Mouse (Mus musculus): ENCODE measurements at regions not wholly inside any gene's neighbourhood (a gene's known extent, or its start where the extent isn't known, plus 50 kb on each side); places are given as distances from the start of the nearest gene placed in this dataset.
"Not testable (repeated sequence)": the region's sequence is repeated elsewhere in the genome, so short reads cannot be mapped to it uniquely, and the experiment has no call there.

DNA sequence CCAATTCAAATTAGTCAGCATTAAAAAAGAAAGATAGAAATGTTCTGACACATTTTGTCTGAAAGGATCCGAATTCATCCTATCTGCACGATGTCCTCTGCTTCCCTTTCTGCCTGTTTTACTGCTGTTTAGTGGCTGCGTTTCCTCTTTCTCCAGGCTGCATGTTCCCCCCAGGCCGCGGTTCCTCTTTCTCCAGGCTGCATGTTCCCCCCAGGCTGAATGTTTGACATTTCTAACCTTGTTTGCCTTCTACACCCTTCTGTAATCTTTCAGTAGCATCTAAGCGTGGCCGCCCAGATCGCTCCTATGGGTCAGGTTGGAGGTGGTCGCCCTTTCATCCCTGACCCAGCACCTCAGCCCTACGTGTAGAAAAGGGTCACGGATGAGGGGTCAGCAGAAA is 89.6 kb upstream of the Mdm1 start:
- ATAC-seq = no peak

DNA sequence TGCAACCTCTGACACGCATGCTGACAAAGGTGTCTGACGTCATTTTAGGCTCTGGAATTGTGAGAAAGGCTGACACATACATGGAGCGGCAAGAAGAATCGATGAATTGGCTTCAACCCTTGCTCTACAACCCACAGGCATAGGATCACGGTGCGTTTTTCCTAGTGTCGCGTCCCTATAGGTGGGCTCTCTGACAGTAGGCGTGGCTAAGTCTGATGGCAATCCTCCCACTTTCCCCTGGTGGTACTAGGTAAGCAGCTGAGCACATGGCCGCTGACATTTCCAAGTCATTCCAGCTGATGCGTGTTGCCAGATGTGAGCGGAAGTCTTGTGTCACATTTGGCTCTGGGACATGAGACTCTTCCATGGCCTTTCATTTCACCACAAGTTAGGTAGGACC is 89.1 kb upstream of the Mdm1 start:
- ATAC-seq = no peak

DNA sequence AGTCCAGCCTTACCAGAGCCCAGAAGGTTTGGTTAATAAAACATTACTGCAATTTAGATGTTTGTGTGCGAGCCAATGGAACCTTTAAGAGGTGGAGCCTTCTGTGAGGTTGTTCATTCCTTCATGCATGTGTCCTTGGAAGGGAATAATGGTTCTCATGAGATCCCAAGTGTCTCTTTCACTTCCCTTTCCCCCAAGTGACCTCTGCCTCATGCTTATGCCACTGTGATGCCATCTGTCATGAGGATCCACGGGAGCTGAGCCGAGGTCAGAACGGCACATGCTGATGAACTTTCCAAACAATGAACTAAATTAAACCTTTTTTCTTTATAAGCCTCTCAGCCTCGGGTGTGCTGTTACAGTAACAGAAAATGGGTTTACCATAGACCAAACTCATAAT is 88.6 kb upstream of the Mdm1 start:
- ATAC-seq = no peak

DNA sequence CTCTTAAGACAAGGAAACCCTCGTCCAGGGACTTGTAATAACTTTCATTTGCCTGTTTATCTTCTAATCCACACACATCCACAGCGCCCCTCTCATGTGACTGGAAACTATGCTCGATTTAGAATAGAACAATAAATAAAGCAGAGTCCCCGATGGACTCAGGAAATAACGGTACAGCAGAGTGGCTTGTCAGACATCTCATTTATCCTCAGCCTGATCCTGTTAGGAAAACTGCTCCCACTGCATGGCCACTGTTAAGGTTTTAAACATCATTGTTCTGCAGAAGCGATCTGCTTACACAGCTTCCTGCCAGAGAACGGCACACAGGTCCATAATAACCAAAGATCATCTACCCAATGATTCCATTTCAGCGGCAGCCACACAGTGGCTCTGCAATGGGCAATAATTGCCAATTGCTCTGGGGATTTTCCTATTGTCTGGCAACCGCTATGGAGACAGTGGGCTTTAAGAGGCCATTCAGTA is 84.8 kb upstream of the Mdm1 start:
- ATAC-seq = no peak

DNA sequence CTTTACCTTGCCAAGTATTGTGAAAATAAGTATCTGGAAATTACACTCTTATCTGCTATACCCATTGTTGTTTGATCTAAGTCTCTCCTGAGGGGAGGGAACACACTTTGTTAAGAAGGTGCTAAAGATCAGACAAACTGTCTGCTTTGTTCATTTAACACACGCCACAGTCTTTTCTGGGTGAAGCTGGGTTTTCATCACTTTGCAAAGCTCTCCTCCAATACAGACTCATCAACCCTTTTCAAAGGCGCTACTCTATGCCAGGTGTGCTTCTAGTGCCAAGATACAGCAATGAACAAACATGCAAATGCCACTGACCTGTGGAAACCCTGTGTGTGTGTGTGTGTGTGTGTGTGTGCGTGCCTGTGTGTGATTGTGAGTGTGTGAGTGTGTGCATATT is 84.1 kb upstream of the Mdm1 start:
- ATAC-seq = no peak

DNA sequence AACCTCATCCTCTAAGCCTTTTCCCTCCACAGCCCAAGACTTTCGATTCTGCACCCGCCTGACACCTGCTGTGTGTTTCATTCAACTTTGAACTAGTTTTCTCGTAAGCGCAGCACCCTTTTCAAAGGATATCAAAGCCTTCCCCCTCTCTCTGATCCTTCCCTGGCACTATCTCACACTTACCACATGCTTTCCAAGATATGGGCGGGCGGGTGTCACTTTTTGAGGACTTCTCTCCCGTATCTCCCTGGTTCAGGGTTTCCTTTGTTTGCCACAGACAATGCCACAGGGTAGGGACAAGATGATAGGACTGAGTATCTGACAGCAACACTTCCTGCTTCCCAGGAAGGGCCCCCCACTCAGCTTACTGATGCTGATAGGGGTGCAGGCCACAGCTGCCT is 76.8 kb upstream of the Mdm1 start:
- ATAC-seq = peak; percentile 77

DNA sequence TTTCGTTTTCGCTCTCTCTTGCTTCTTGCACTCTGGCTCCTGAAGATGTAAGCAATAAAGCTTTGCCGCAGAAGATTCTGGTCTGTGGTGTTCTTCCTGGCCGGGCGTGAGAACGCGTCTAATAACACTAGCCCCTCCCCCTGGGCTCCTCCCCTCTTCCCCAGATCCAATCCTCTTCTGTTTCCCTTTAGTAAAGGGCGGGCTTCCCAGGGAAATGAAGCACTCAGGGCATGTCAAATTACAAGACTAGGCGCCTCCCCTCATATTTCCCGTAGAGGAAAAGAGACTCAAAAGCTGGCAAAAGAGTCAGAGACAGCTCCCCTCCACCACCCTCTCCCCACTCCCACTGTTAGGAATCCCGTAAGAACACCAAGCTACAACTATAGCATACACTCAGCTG is 65.3 kb upstream of the Mdm1 start:
- not testable (repeated sequence) for ATAC-seq

DNA sequence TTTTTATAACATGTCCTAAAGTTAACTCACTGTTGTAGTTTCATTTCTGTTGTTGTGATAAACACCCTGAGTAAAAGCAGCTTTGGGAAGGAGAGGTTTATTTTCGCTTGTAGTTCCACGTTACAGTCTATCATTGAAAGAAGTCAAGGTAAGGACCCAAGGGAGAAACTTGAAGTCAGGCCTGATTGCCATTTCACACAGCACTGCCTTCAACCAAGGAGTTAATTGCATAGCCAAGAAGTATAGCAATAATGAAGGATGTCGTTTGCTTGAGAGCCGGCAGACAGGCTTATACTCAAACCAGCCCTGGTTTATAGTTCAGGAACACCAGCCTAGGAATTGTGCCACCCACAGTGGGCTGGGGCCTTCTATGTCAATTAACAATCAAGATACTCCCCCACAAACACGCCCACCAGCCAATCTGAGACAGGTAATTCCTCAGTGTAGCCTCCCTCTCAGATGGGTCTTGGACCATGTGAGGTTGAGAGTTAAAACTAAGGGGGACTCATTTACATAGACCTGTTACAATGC is 59.9 kb upstream of the Mdm1 start:
- ATAC-seq = no peak

DNA sequence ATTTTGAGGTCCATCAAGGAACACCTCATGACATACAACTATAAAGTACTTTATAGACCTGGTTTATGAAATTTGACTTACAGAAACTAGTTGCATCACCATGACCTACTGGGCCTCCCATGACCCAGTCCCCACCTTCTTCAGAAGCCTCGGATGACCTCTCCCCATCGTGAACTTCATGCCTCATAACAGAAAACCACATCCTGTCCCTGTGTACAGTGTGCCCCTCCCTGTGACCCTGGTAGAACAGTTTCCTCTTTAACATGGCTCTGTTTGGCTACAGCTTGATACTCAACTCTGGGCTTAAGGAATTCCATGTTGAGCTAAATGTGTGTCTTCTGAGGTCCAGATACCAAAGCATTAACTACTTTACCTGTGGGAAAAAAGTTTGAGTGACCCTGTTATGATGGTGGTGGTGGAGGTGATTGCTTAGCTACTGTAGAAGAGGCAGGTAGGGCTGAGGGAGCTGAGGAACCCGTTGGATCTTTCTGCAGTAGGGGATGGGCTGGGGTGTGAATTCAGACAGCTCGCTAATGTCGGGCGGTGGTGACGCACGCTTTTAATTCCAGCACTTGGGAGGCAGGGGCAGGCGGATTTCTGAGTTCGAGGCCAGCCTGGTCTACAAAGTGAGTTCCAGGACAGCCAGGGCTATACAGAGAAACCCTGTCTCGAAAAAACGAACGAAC is 58.4 kb upstream of the Mdm1 start:
- peak; percentile 97 for ATAC-seq

DNA sequence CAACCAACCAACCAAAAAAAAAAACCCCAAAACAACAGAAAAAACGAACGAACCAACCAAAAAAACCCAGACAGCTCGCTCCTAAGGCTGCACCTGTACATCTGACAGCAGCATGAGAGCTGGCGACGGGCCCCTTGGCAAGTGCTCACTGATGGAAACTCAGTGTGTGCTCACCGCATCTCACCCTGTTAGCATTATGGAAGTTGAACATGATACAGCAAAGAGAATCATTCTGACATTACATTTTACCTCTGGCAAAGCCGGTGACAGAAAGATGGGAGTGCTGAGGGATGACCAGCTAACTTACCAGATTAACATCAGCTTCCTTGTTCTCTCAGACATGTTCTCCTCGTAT is 57.9 kb upstream of the Mdm1 start:
- ATAC-seq = no peak

DNA sequence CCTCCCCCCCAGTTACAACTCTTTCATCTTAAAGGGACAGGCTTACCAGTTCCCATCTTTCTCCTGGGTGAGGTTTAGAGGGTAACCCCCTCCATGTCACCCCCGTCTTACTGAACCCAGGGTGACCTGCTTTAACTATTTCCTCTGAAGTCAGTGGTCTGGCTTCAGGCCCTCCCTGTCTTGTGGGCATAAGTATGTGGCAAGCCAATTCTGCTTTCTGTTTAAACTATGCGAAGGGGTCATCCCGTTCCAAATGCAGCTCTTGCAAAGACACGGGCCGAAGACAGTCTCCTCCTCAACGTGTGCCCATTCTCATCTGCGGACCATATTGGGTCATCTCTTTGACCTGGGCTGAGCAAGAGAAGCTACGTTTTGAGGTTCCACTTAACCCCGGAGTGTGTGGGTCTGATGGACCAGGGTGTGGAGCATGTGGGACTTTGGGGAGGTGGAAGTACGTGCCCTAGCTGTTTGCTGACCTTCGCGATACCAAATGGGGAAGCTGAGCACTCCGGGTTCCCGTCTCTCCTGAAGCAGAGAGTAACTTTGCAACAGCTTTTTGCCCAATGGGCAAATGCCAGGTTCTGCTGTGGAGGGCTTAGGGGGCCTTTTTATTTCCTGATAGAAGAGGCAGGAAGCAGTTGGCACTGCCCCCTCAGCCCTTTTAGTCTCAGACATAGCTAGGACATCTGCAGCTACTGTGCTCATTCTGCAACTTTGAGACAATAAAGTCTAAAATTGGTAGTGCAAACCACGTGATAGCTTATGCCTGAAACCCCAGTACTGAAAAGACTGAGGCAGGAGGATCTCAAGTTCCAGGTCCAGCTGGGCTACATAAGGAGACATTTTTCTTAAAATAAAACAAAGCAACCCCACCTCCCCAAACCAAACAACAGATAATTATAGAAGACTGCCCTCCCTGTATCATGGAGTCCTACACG is 56.3 kb upstream of the Mdm1 start:
- no peak for ATAC-seq

DNA sequence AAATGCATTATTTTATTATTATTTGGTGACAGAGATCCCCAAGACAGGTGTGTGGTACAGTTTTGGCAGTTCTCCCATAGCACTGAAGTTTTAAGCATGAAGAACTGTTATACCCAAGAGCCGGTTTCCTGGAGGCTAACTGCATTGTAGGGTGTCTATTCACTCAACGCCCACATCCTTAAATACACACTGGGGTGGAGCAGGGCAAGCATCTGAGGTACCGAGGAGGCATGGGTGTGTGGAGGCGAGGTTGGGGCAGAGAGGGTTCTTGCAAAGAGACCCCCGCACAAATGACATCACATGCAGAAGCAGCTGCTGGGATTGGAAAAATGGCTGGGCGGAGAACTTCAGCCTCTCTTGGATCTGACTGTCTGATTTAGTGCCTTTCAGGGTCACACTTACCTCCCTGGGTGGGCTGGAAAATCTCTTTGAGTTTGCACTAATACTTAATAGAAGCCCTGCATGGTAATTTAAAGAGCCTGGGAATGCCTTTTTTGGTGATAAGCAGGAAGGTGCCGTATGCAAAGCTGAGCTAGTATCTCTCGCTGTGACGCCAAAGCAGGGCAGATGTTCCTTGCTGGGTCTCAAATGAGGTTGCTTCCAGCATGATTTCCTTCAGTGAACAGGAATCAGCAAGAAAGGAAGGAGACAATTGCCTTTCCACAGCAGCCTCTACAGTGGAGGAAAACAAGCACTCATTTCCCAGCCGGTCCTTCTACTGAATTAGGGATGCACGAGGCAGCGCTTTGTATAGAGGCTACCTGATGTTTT is 53.9 kb upstream of the Mdm1 start:
- no peak for ATAC-seq

DNA sequence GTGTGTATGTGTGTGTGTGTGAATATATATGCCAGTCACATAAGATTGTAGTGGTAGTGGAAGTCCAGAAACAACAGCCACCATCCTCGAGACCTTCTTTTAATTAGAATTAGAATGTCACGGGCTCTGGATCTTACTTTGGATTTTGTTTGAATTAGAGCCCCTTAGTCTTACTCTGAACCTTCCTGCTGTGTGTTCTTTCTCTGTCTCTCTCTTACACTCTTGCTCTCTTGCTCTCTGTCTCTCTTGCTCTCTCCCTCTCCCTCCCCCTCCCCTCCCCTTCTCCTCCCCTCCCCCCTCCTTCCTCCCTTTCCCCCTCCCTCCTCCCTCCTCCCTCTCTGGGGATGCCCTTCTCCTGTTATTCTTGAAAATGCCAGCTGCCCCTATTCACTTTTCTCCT is 53.1 kb upstream of the Mdm1 start:
- no peak for ATAC-seq

DNA sequence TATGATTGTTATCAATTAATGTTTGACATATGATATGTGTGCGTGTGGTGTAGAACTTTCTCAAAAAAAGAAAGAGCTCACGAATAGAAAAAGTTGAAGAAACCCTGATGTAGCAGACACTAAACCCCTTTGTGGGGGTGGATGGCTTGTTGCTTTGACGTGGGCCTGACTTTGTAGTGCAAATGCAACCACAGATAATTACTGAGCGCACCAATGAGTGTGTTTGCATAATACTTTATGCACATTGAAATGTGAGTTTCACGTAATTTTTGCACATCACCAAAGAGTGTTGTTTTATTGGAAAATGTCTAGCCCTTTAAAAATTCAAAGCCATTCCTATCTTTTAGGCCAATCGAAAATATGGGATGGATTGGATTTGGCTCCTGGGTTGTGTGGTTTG is 51.7 kb upstream of the Mdm1 start:
- peak; percentile 72 for ATAC-seq

DNA sequence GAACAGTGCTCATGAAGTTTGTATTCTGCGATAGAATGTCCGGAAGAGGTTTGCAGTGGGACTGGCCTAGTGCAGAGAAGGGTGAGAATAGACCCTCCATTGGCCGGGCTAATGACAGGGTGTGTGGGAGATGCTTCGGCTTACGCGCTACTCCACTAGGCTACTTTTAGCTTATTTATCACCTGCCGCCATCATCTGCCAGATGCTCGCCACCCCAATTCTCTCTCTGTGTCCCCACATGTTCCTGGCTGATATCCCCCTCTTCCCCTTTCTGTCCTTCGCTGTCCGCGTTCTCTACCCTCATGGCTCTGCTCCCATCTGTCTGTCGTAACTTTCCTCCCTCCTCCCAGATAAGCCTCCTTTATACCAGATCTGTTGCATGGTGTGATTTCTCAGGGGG is 50.1 kb upstream of the Mdm1 start:
- no peak for ATAC-seq

Data from inflammation-experienced regulatory T-cells, adult 6 months (primary cell).